Mouse (Mus musculus) heart, adult 8-10 months (tissue): ENCODE measurements around the gene Trio. TPM values are rescaled to one million over a fixed set of nuclear protein-coding genes. Genes with fewer than 3 reads are reported as not detected.

Experiments
- DNase-seq: peaks from one replicate; pipeline ENCODE4 v3.0.0; 2022; ENCODE audit warnings: low spot score
- total RNA-seq, 4 experiments: library from RNA; stranded (reverse); gene quantifications; 2 replicates each; pipeline ENCODE4 v1.2.4; 2022

The Trio gene
- total RNA-seq, 4 experiments from 2014 or later: 35.3 to 42.6 (median 36.6) TPM

GRCm38 (mm10) chr15:27945570-27945969 is 80.1 kb downstream of the Trio start:
- no peak for DNase-seq

DNA sequence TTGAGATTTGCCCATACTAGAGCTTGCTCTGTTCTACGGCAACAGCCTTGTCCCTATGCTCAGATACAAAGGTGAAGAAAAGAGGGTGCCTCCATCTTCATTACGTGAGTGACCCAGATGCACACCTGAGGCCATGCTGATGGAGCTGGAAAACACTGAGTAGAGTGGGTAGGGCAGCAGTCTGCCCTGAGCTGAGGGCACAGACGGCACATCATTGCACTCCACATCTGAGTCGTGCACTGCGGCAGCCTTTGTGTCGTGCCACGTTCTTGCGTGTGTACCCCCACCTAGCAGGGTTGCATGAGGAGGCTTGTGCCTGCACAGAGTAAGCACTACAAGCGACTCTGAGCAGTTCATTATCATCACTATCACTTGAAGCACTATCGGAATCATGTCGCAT is 80.8 kb downstream of the Trio start:
- no peak for DNase-seq

DNA sequence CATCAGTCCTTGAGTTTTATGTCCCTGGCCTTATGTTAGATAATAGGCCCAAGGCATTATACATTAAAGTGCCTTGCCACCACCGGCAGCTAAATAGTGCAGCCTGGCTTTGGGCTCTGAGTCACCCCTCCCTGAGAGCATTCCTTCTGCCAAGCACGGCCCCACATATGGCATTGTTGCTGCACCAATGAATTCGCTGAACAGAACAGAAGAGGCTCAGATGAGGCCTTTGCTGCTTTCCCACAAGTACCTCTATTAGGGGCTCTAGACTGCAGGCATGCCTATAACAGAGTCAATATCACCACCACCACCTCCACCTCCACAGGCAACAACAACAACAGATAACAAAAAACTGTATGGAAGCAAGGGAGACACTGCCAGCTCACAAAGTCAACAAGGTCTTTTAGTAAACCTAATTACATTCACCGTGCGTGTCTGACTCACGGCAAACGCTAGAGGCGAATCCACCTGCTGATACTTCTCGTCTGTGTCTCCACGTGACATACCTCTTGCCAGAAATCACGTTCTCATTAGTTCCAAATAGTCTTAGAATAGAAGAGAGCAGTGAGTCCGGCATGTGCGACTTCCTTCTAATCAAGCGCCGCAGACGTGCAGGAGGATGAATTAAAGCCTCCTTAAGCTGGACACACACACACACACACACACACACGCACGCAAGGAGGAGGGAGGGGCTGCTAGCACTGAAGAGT is 82.0 kb downstream of the Trio start:
- DNase-seq: no peak

- no peak for DNase-seq
These were observed 83.3 kb downstream of the Trio start for GRCm38 (mm10) chr15:27942148-27942847.

GRCm38 (mm10) chr15:27941441-27941840 is 84.2 kb downstream of the Trio start:
- no peak for DNase-seq

DNA sequence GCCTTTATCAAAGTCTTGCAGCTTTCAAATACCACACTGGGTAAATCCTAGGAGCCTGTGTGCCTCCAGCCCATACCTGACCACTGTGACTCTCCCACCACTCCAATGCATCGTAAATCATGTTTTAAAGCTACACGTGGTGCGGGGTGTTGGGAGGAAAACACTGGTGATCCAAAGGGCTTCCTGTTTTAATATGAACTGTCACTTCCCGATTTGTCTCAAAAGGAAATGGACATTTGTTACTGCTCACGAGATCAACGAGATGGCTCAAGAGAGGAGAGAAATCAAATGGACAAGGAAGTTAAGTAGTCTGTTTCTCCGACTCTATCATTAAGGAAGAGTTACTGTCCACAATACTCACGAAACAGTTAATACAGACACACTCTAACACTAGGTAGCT is 84.6 kb downstream of the Trio start:
- DNase-seq: no peak

- no peak for DNase-seq
These were observed 85.6 kb downstream of the Trio start for GRCm38 (mm10) chr15:27940032-27940431.

- DNase-seq: no peak
These were observed 86.8 kb downstream of the Trio start for GRCm38 (mm10) chr15:27938886-27939285.

DNA sequence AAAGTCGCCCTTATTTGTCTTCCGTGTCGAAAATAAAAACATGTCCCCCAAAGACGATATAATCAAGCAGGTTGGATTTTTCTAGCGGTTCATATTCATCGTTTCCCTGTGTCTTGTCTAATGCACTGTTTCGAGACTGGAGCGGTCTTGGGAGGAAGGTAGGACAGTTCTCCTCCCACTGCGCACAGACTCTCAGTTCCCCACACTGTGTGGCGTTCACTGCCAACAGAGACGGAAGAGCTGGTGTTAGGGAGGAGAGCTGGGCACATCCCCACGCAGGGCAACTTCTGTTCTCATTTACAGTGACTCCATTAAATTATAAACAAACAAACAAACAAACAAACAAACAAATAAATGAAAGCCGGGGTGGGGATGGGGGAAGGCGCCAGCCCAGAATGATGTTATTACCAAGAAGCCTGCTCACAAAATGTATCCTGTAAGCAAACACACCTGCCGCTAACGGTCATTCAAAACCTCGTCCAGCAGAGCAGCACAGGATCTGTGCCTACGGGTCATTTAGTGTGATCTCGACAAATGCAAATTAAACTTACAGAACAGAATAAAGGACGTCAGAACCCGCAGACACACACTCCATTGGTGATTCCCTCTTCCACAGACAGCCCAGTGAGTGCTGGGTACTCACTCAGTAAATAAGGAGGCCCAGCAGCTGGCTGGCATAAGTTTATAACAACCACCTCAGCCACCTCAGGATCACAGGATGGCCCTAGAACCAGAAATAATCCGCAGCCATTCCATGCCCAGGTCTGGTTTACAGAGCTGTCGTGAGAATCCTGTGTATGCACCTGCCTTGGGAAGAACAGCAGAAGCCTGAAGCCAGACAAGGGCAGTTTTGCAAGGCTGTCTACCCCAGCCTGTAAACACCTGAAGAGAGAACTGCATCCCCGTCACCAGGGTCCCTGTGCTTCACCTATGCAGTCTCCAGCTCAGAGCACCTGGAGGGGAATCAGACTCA is 87.5 kb downstream of the Trio start:
- DNase-seq: no peak

DNA sequence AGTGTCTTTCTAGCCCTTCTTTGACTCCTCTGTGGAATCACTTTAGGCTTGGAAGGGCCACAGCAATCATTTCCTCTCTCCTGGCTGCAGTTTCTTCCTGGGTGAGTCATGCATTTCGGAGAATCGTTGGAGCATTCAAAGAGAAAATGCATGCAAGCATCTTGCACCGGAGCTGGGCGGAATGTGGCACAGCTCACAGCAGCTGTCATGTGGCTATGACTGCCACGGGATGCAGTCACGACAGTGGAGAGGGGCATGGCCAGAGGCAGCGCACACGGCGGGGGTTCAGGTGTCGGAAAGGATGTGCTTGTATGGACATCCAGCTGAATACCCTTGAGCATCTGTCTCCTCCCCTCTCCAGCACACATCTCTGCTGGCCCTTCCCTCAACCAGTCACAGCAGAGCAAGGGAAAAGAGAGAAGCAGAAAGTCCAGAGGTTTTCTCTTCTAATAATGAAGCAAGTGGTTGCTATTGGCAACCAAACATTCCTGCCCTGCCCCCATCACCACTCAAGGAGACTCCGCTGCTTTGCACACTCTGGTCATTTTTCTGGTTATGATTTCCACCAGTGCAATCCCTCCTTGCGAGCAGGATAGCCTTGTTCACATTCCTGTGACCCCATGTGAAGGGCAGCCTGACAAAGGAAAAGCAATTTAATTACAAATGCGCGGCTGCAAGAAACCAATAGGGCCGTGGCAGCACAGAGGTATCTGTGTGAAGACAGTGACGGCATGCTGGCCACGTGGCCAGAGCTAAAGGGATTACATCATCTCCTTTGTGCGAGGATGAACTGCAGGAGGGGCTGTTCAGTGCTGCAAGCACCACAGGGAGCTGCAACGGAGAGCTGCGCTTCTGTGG is 88.4 kb downstream of the Trio start:
- DNase-seq: no peak

GRCm38 (mm10) chr15:27935772-27936746 is 89.6 kb downstream of the Trio start:
- DNase-seq: no peak

- DNase-seq: no peak
These were observed 92.4 kb downstream of the Trio start for GRCm38 (mm10) chr15:27933270-27933669.

DNA sequence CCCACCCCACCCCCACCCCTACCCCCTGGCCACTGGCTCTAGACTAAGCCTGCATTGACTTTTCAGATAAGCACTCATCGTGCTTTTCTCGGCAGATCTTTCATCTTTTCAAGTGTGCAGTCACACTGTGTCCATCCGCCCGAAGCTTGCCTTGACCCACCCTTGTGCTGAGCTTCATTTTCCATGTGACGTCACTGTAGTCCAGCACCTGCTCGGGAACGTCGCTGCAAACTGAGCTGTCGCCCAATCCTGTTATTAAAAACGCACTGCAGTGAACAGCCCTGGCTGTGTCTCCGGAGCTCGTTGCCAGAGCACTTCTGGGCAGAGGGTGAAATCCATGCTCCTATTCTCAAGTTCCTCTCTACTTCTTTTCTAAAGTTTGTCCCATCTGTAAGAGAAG is 93.8 kb downstream of the Trio start:
- no peak for DNase-seq

GRCm38 (mm10) chr15:27931459-27931858 is 94.2 kb downstream of the Trio start:
- no peak for DNase-seq

- DNase-seq: no peak
These were observed 98.0 kb downstream of the Trio start for GRCm38 (mm10) chr15:27927614-27928013.

DNA sequence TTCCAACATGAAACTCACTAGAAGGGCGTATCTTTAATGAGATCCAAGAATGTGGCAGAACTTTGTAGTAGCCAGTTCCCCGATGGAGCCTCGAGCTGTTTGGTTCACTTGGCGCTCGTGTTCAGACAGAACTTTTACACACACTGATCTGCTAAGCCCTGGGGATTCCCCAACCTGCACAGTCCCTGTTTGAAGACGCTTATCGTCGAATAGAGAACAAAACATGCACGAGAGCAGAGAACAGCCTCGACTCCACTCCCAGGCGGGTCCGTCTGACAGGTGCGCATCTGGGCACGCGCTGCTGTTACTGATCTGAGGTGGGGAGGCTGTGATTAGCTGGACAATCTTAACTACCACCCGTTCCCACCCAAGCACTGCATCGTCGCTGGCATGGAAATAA is 98.7 kb downstream of the Trio start:
- DNase-seq: no peak

- DNase-seq: no peak
These were observed 99.2 kb downstream of the Trio start for GRCm38 (mm10) chr15:27926450-27926849.

GRCm38 (mm10) chr15:27925865-27926264 is 99.8 kb downstream of the Trio start:
- DNase-seq: no peak

DNA sequence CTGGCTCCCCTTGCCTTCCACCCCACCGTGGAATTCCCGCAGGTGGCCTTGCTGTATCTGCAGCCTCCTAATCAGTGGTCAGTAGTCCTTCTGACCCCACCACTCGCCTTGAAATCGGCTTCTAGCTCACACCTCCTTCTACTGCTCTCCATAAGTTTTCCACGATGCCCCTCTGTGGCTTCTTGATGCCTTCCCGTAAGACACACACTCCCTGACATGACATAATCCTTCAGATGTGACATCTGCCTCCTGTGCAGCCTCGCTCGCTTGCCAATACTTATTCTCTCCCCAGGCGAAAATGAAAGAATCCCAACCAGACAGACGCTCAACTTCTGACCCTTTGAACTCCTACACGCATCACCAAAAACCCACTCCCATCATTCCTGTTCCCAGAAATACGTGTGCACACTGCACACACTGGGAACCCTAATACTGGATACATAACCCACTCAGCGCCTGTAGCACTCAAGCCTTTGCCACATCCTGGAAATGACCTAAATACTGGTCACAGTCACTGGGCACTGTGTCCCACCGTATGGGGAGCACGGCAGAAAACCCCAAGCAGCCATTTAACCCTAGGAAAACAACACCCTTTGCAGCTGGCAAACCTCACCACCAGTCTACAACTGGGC is 100.5 kb downstream of the Trio start:
- no peak for DNase-seq

DNA sequence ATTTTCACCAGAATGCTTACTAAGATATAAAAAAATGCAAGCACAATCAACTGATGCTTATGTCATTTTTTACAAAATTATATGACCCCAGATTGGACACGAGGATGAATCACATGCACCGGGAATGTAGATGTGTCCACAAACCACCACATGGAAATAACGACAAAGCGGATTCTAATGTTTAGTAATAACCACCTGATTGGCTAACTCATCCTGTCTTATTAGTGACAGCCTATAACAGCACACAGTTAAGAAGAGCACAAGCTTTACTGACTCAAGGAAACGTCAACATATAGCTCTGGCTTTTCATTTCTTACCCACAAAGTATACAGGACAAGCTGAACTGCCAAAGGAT is 101.7 kb downstream of the Trio start:
- no peak for DNase-seq
